Mouse (Mus musculus): ENCODE measurements around the gene Megf8. TPM values are rescaled to one million over a fixed set of nuclear protein-coding genes. Genes with fewer than 3 reads are reported as not detected.
A peak's percentile ranks its signal among the peaks of the same experiment; 100 is the strongest.

The Megf8 gene
- polyA plus RNA-seq, 1 experiment from 2014 or later, result 19.8 TPM

DNA sequence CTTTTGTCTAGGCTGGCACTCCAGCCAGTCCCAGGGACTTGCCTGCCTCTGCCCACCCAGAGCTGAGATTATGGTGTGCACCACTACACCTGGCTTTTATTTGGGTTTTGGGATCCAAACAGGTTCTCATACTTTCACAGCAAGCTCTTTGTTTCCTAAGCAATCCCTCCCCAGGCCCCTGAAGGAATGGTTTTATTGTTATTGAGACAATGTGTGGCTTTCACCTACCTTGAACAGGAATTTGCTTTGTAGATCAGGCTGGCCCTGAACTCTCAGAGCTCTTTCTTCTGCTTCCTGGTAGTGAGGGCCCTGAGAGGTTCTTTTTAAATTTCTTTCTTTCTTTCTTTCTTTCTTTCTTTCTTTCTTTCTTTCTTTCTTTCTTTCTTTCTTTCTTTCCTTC is 65.6 kb downstream of the Megf8 start:
- Histone ChIP-seq H3K27me3 (peaks cover 11% of the 10 kb centered on the region), H3K27ac (no peak overlapping the region), H3K9ac (replicated peaks) (no peak overlapping the region), H3K4me3 (replicated peaks) (no peak overlapping the region), H3K9me3 (no peaks in the 10 kb centered on the region), H3K4me2 (replicated peaks) (no peak overlapping the region), H3K4me1 (replicated peaks) (peaks cover 13% of the 10 kb centered on the region), H3K36me3 (peaks cover 68% of the 10 kb centered on the region)
- ATAC-seq, result no peak

DNA sequence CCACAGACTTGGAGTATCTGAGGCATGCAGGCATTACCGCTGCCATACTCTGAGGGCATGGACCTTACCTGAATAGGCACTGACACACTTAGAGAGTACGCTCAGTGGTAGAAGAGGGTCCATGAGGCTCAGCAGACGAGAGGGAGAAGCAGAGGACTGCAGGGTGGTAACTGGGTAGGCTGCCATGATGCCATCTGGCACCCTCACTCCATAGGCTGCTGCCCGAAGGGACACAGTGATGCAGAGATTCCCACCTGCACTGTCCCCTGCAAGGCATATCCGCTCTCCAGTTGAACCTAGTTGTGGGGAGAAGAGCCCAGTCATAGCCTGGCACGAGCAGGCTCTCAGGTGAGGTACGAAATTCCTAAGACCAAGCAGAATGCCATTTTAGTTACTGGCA is 66.4 kb downstream of the Megf8 start:
- peaks cover 13% of the 10 kb centered on the region for H3K4me1 ChIP-seq (replicated peaks)
- H3K27ac ChIP-seq, result no peak overlapping the region
- 89% methylated on average over 7 of the region's 7 CpGs for WGBS
- H3K4me3 ChIP-seq (replicated peaks), result no peak overlapping the region
- H3K36me3 ChIP-seq, result peaks cover 77% of the 10 kb centered on the region
- no peak overlapping the region for H3K4me2 ChIP-seq (replicated peaks)
- H3K9ac ChIP-seq (replicated peaks), result no peak overlapping the region
- no peak for ATAC-seq
- no peaks in the 10 kb centered on the region for H3K9me3 ChIP-seq
- peaks cover 11% of the 10 kb centered on the region for H3K27me3 ChIP-seq

DNA sequence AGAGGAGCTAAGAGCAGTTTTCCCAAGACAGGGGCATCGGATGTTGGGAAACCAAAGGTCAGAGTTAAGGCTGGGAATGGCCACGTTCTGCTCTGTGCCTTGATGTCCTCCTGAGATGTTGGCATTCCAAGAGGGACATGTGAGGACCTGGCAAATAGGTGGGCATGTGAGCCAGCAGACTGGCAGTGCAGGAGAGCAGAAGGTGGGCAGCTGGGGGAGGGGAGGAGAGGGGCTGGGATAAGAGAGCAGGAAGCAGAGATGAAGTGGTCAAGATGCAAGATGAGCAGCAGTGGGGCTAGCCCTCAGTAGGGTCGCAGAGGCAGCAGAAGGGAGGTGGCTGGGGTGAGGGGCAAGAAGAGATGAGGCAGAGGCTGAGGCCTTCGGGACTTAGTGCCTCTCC is 66.9 kb downstream of the Megf8 start:
- Histone ChIP-seq H3K36me3 (peaks cover 79% of the 10 kb centered on the region), H3K27me3 (peaks cover 11% of the 10 kb centered on the region), H3K9me3 (no peaks in the 10 kb centered on the region), H3K9ac (replicated peaks) (no peak overlapping the region), H3K27ac (no peak overlapping the region), H3K4me2 (replicated peaks) (no peak overlapping the region), H3K4me1 (replicated peaks) (peaks cover 13% of the 10 kb centered on the region), H3K4me3 (replicated peaks) (no peak overlapping the region)
- WGBS, result 86% methylated on average over 4 of the region's 4 CpGs
- no peak for ATAC-seq

DNA sequence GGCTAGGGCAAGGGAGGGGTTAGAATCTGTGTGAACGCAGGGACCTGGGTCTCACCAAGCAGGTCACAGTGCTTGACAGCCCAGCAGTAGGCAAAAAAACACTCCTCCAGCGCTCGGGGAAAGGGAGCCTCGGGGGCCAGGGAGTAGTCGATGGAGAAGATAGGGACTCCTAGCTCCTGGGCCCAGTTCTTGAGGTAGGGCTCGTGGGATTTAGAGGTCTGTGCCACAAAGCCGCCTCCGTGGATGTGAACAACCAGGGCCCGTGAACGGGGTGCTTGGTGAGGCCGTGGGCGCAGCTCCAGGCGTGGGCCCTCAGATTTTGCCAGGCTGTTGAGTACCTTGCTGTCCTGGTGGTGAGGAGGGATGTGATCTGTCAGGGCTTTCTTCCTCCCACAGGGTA is 67.4 kb downstream of the Megf8 start:
- no peak overlapping the region for H3K4me3 ChIP-seq (replicated peaks)
- peaks cover 79% of the 10 kb centered on the region for H3K36me3 ChIP-seq
- H3K9me3 ChIP-seq, result no peaks in the 10 kb centered on the region
- H3K27ac ChIP-seq, result no peak overlapping the region
- peaks cover 10% of the 10 kb centered on the region for H3K4me1 ChIP-seq (replicated peaks)
- H3K9ac ChIP-seq (replicated peaks), result no peak overlapping the region
- 88% methylated on average over 13 of the region's 13 CpGs for WGBS
- no peak overlapping the region for H3K4me2 ChIP-seq (replicated peaks)
- peaks cover 11% of the 10 kb centered on the region for H3K27me3 ChIP-seq
- ATAC-seq, result no peak

DNA sequence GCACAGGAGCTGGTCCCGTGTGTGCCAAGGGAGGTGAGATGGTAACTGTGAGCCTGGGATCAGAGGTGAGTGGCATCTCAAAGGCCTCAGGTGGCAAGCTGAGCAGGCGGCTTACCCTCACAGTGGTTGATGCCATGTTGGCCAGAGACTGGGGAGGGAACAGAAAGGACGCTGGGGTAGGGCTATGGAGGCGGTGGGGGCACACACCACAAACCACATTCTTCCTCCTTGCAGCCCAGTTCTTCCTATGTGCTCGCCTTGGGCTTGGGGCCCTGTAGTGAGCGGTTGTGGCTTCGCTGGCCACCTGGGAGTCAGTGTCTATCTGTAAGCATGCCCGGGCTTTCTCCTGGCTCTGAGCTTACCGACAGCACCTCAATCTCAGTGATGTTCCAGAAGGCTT is 67.9 kb downstream of the Megf8 start:
- Histone ChIP-seq H3K27me3 (peaks cover 11% of the 10 kb centered on the region), H3K4me2 (replicated peaks) (no peak overlapping the region), H3K27ac (no peak overlapping the region), H3K9me3 (no peaks in the 10 kb centered on the region), H3K36me3 (peaks cover 79% of the 10 kb centered on the region), H3K4me3 (replicated peaks) (no peak overlapping the region), H3K9ac (replicated peaks) (no peak overlapping the region), H3K4me1 (replicated peaks) (peaks cover 8% of the 10 kb centered on the region)
- ATAC-seq, result no peak
- WGBS, result 88% methylated on average over 9 of the region's 9 CpGs

DNA sequence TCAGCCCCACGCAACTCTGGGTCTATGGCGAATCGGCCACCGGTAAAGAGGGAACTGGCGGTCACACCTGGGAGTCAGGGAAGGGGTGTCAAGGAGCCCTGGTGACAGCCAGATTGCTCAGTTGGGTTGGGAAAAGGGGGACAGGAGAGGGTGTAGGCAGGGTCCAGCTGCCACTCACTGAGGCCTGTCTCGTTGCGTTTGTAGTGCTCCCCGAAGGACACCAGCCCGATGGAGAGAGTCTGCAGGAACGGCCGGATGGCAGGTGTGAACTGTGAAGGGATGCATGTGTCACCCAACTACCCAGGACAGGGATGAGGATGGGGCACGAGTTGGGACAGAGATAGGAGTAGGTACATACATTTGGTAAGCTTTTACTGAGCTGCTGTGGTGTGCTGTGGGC is 68.3 kb downstream of the Megf8 start:
- Histone ChIP-seq H3K9me3 (no peaks in the 10 kb centered on the region), H3K4me3 (replicated peaks) (no peak overlapping the region), H3K27ac (no peak overlapping the region), H3K9ac (replicated peaks) (peak overlapping the region; percentile 2; the same call in 1 of the 2 replicates), H3K4me1 (replicated peaks) (peaks cover 8% of the 10 kb centered on the region), H3K27me3 (peaks cover 10% of the 10 kb centered on the region), H3K4me2 (replicated peaks) (no peak overlapping the region), H3K36me3 (peaks cover 79% of the 10 kb centered on the region)
- ATAC-seq, result no peak
- 93% methylated on average over 12 of the region's 12 CpGs for WGBS

DNA sequence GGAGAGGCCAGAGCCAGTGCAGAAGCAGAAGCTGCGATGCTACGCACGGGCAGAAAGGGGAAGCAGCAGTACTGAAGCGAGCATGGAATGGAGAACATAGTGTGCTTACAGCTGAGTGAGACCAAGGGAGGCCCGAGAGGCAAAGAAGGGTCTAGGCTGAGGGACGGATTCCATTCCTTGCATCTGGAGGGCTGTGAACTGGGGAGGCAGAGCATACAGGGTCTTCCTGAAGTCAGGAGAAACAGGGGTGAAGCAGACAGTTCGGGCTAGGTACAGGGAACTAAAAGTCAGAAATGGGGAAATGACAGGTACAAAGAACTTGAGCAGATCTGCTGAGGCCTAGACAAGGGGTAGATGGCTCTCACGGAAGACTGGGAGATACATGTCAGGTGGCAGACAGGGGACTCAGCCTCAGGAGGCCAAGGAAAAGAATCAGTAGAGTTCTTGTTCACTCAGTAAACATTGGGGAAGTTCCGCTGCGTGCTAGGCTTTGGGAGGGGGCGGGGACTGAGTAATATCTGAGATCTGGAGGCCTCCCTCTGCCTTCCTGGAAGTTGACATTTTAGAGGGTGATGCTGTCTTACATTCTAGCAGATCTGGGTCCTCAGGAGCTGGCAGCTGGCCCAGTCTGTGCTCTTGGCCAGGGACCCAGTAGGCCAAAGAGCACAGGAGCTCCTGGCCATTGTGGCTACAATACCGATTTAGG is 69.0 kb downstream of the Megf8 start:
- peaks cover 73% of the 10 kb centered on the region for H3K36me3 ChIP-seq
- H3K9me3 ChIP-seq, result no peaks in the 10 kb centered on the region
- WGBS, result 84% methylated on average over 12 of the region's 12 CpGs
- no peak for ATAC-seq
- H3K4me3 ChIP-seq (replicated peaks), result no peak overlapping the region
- H3K4me2 ChIP-seq (replicated peaks), result no peak overlapping the region
- H3K27me3 ChIP-seq, result 0 out of 2 replicates have a peak, but pooled peaks cover 4% of the 10 kb centered on the region
- H3K9ac ChIP-seq (replicated peaks), result peak overlapping the region; percentile 2; the same call in 1 of the 2 replicates
- H3K27ac ChIP-seq, result no peak overlapping the region
- H3K4me1 ChIP-seq (replicated peaks), result peaks cover 13% of the 10 kb centered on the region

DNA sequence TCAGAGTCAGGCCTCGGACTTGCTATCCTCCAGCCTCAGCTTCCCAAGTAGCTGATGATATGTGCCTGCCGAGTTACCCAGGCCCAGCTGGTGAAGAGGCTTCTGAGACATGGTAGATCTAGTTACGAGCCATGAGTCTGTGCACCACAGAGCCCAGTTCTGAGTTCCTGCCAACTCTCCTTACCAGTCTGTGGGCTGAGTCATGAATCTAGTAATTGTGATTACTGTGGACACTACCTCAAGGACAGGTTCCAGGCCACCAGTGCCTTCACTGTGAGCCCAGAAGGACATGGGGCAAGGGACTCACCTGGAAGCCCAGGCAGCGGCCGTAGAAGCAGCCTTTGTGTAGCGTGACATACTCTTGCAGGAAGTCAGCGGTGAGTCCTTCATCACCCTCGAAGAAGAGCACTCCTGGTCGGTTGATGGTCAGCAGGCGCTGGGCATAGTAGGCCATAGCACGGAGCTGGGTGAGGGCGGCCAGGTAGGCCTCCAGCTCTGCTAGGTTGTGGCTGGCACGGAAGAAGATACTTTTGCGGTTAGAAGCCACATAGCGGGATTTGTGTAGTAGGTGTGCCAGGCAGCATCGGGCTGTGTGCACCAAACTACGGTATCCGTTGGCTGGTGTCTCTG is 71.0 kb downstream of the Megf8 start:
- no peak for ATAC-seq
- Histone ChIP-seq H3K9me3 (no peaks in the 10 kb centered on the region), H3K4me3 (replicated peaks) (no peak overlapping the region), H3K36me3 (peaks cover 57% of the 10 kb centered on the region), H3K9ac (replicated peaks) (no peak overlapping the region), H3K4me1 (replicated peaks) (peaks cover 24% of the 10 kb centered on the region), H3K4me2 (replicated peaks) (no peak overlapping the region), H3K27me3 (no peaks in the 10 kb centered on the region), H3K27ac (no peak overlapping the region)
- 94% methylated on average over 18 of the region's 18 CpGs for WGBS

DNA sequence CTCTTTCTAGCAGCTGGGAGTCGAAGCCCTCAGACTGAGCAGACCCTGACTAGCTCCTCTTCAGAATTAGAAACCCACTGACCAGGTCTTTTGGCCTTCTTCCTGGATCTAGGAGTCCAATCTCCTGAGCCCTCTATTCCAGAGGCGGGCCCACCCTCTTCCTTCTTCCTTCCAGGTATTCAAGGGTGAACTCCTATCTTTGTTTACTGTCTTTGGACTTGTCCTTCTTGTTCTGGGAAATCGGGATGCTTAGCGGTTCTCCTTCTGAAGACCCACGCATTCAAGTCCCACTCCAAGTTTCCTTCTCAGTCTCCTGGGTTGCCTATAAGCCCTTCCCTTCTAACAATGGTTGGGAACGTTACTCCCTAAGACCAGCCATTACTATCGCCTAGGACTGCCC is 72.0 kb downstream of the Megf8 start:
- Histone ChIP-seq H3K27ac (no peak overlapping the region), H3K4me3 (replicated peaks) (no peak overlapping the region), H3K9me3 (no peaks in the 10 kb centered on the region), H3K4me2 (replicated peaks) (no peak overlapping the region), H3K27me3 (peaks cover 2% of the 10 kb centered on the region; the same call in 1 of the 2 replicates), H3K9ac (replicated peaks) (no peak overlapping the region), H3K36me3 (peaks cover 48% of the 10 kb centered on the region), H3K4me1 (replicated peaks) (peaks cover 34% of the 10 kb centered on the region)
- ATAC-seq, result no peak
- 88% methylated on average over 7 of the region's 7 CpGs for WGBS

DNA sequence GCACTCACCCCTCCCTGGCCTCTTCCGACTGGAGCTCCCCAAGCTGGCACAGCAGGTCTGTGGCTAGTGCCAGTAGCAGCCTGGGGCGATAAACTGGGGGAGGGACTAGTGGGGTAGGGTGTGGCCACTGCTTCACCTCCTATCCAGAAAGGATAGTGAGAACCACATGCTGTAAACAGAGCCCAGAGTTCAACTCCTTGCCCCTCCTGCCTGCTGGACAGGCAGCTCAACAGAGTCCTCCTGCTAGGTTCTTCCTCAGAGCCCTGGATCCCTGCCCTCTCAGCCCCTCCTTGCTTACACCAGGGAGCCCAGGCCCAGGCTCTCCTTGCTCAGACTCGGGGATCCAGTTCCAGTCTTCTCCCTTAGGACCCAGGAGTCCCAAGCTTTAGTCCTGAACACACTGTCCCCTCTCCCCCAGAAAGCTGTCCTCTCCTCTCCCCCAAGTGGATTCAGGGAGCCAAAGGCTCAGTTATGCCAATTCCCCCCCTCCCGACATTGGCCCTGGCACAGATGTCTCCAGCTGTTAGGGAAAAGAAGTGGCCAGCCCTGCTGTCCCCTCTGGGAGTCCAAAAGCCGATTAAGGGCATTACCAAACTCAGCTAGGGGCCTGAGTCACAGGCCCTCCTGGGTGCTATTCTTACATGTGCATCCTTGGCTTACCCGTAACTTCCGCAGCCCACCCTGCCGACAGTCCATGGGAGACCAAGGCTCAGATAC is 73.2 kb downstream of the Megf8 start:
- H3K27ac ChIP-seq, result no peak overlapping the region
- H3K36me3 ChIP-seq, result peaks cover 35% of the 10 kb centered on the region
- H3K9ac ChIP-seq (replicated peaks), result peak overlapping the region; percentile 41; the same call in 1 of the 2 replicates
- peaks cover 5% of the 10 kb centered on the region for H3K27me3 ChIP-seq
- WGBS, result 32% methylated on average over 8 of the region's 8 CpGs
- no peaks in the 10 kb centered on the region for H3K9me3 ChIP-seq
- peaks cover 44% of the 10 kb centered on the region for H3K4me1 ChIP-seq (replicated peaks)
- no peak overlapping the region for H3K4me3 ChIP-seq (replicated peaks)
- H3K4me2 ChIP-seq (replicated peaks), result no peak overlapping the region
- no peak for ATAC-seq

DNA sequence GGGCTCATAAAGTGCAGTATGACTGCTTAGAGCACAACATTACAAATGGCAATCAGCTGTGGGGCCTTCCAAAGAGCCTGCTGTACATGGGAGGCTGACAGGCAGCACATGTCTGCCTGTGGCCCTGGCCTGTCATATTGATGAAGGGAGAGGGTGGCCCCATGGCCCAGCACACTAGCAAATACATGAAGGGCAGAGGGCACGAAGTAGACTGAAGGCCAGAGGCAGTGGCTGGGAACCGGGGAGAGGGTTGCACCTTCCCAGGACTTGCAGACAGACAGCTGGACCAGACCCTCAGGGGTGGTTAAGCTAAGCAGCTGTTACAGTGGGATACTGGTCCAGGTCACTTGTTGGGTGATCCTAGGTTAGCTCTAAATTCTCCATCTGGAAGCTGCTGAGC is 74.0 kb downstream of the Megf8 start:
- H3K27me3 ChIP-seq, result peaks cover 5% of the 10 kb centered on the region
- H3K9ac ChIP-seq (replicated peaks), result 0 out of 2 replicates have a peak overlapping the region, but pooled peaks have one; percentile 23
- H3K4me2 ChIP-seq (replicated peaks), result no peak overlapping the region
- no peak for ATAC-seq
- no peak overlapping the region for H3K27ac ChIP-seq
- no peak overlapping the region for H3K4me3 ChIP-seq (replicated peaks)
- H3K4me1 ChIP-seq (replicated peaks), result peaks cover 44% of the 10 kb centered on the region
- WGBS, result 45% methylated on average over 2 of the region's 2 CpGs
- peaks cover 27% of the 10 kb centered on the region for H3K36me3 ChIP-seq
- no peaks in the 10 kb centered on the region for H3K9me3 ChIP-seq

DNA sequence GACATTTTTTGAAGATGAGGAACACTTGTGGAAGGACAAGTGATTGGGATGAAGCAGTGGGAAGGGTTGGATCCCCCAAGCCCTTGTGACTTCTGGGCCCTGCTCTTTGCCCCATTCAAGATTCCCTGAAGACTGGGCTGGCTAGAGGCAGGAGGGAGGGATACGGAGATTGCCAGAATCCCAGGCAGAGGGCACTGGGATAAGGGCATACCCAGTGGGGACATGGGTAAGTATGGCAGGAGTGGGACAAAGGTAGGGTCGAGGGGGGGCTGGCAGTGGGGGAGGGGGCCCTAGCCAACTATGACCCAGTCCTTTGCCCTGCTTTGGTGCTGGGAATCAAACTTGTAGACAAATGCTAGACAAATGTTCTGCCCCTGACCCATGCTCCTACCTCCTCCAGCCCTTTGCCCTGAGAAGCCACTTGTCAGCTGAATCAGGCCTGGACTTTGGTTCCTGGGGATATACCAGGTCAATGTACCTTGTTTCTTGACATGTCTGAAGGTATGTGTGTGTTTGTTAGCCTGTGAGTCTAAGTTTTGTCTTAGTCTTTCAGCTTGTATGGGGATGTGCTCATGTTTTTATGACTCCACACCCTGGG is 75.0 kb downstream of the Megf8 start:
- H3K9me3 ChIP-seq, result no peaks in the 10 kb centered on the region
- no peak overlapping the region for H3K4me3 ChIP-seq (replicated peaks)
- ATAC-seq, result no peak
- no peak overlapping the region for H3K4me2 ChIP-seq (replicated peaks)
- H3K4me1 ChIP-seq (replicated peaks), result peaks cover 49% of the 10 kb centered on the region
- H3K27ac ChIP-seq, result no peak overlapping the region
- WGBS, result 54% methylated on average over 2 of the region's 2 CpGs
- peaks cover 5% of the 10 kb centered on the region for H3K27me3 ChIP-seq
- no peak overlapping the region for H3K9ac ChIP-seq (replicated peaks)
- H3K36me3 ChIP-seq, result peaks cover 17% of the 10 kb centered on the region

Data from midbrain, embryonic 13.5 days (tissue).